Mouse (Mus musculus) layer of hippocampus, postnatal 36 days (tissue): Measurements from ENCODE around the gene Nfix. TPM values are rescaled to one million over a fixed set of nuclear protein-coding genes. Genes with fewer than 3 reads are reported as not detected.

Source experiments
- DNase-seq, 2 experiments: peaks; one replicate each; pipeline ENCODE4 v3.0.0; 2022
- total RNA-seq, 2 experiments: library from RNA; stranded (reverse); gene quantifications; 2 replicates each; pipeline ENCODE4 v1.2.3; 2021

Nfix gene
- total RNA-seq, 2 experiments from 2014 or later: 387 to 434 TPM

- peak; percentile 74 to 75 for DNase-seq
Measured at GRCm38 (mm10) chr8:84737608-84738007, 62.5 kb downstream of the Nfix start.

- no peak for DNase-seq
Measured at GRCm38 (mm10) chr8:84736521-84736920, 63.6 kb downstream of the Nfix start.

GRCm38 (mm10) chr8:84735597-84735996, 64.5 kb downstream of the Nfix start:
- DNase-seq: no peak

- no peak for DNase-seq
Measured at GRCm38 (mm10) chr8:84734680-84735079, 65.5 kb downstream of the Nfix start.

- no peak for DNase-seq
Measured at GRCm38 (mm10) chr8:84733959-84734358, 66.2 kb downstream of the Nfix start.

GRCm38 (mm10) chr8:84732996-84733395, 67.1 kb downstream of the Nfix start:
- no peak for DNase-seq

- DNase-seq: no peak
Measured at GRCm38 (mm10) chr8:84732545-84732944, 67.6 kb downstream of the Nfix start.

GRCm38 (mm10) chr8:84731371-84732177, 68.6 kb downstream of the Nfix start:
- no peak for DNase-seq

- no peak for DNase-seq
Measured at GRCm38 (mm10) chr8:84730541-84731370, 69.4 kb downstream of the Nfix start.

- no peak for DNase-seq
Measured at GRCm38 (mm10) chr8:84729921-84730362, 70.2 kb downstream of the Nfix start.

GRCm38 (mm10) chr8:84728474-84728873, 71.7 kb downstream of the Nfix start:
- no peak for DNase-seq

- no peak for DNase-seq
Measured at GRCm38 (mm10) chr8:84725941-84726259, 74.2 kb downstream of the Nfix start.

- DNase-seq: no peak
Measured at GRCm38 (mm10) chr8:84725246-84725940, 74.8 kb downstream of the Nfix start.

- no peak for DNase-seq
Measured at GRCm38 (mm10) chr8:84724683-84725082, 75.5 kb downstream of the Nfix start.

- DNase-seq: no peak
Measured at GRCm38 (mm10) chr8:84723571-84723900, 76.6 kb downstream of the Nfix start.

- DNase-seq: peak in 1 of 2 experiments; percentile 61
Measured at GRCm38 (mm10) chr8:84722850-84723570, 77.1 kb downstream of the Nfix start, which contains the start of gene G430095P16Rik. Gene G430095P16Rik (plus strand): TSS chr8:84723007.

- DNase-seq: no peak
Measured at GRCm38 (mm10) chr8:84722530-84722849, 77.7 kb downstream of the Nfix start.

- no peak for DNase-seq
Measured at GRCm38 (mm10) chr8:84718959-84719690, 81.0 kb downstream of the Nfix start.

GRCm38 (mm10) chr8:84718476-84718875, 81.7 kb downstream of the Nfix start:
- DNase-seq: no peak

GRCm38 (mm10) chr8:84716790-84717189, 83.4 kb downstream of the Nfix start:
- DNase-seq: no peak

GRCm38 (mm10) chr8:84715893-84716468, 84.2 kb downstream of the Nfix start:
- DNase-seq: no peak
